Mouse (Mus musculus) frontal cortex, postnatal 10 days (tissue): ENCODE data around the gene Ncor1.
A peak's percentile ranks its signal among the peaks of the same experiment; 100 is the strongest.
"Not testable (repeated sequence)": the region's sequence is repeated elsewhere in the genome, so short reads cannot be mapped to it uniquely, and the experiment has no call there.

ENCODE experiments used
- DNase-seq, 2 experiments: peaks; one replicate each; pipeline ENCODE4 v3.0.0; 2022; ENCODE audit warnings: low spot score in 2 of 2, mixed read lengths in 1 of 2

Ncor1 gene

DNA sequence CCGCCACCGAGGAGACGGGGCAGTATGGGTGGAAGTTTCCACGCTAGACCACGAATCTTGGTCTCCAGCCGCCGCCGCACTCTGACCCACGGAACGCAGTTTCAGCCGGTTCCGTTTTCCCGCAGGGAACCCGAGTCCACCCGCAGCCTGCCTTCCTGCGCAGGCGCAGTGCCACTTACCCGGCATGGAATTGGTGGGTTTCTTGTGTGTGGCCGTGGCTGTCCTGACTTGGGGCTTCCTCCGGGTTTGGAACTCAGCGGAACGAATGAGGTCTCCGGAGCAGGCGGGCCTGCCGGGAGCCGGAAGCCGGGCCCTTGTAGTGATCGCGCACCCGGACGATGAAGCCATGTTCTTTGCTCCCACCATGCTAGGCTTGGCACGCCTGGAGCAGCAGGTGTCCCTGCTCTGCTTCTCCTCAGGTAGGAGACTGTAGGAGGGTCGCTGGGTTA lies at the start of gene Ncor1, which contains the start of gene Pigl:
Gene Ncor1, minus strand, starts transcription at position 266 of the 449 bp plus-strand sequence.
Gene Pigl, plus strand, starts transcription at position 185 of the 449 bp plus-strand sequence.
- DNase-seq: peak; percentile 84 to 87

DNA sequence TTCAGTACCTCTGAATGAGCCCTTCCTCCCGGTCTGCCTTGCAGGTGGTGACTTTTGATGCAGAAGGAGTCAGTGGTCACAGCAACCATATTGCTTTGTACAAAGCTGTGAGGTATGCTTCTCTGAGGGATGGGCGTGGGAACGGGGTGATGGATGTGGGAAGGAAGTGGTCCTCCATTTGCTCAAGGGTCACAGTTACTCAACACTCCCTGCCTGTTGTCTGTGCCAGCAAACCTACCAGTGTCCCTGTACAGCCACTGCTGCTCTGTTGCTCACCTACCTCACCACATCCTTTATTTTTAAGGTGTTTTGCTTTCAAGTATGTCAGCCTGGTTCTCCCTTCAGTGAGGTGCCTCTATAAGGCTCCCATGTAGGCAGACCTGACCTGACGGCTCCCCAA lies 49.3 kb upstream of the Ncor1 start:
- DNase-seq: no peak

DNA sequence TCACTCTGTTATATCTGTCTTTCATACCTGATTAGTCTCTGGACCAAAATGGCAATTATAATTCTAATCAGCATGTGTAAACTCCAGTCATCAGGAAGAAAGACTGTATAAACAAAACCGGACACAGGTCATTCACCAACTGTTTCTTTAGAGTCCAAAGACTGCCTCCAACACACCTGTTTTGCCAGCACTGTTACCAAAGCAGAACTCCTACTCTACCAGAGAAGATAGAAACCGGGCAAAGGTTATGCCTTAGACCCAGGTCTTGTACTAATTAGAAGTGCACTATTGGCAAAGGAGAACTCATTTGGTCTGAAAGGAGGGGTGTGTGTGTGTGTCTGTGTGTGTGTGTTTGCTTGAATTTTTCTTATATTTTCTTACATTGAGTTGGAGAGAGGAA lies 42.2 kb upstream of the Ncor1 start:
- no peak for DNase-seq

DNA sequence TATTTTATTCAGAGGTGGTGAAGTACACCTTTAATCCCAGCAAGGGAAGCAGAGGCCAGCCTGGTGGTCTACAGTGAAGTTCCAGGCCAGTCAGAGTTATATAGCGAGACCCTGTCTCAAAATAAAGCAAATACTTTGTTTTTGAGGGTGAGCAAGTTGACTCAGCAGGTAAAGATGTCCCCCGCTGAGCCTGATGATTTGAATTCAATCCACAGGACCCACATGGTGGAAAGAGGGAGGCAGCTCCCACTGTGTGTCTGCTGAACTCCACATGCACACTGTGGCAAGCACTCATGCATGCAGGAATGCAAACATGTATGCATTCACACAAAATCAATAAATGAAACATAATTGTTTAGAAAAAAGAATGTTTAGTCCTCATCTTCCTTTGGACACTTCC lies 40.5 kb upstream of the Ncor1 start:
- DNase-seq: no peak

DNA sequence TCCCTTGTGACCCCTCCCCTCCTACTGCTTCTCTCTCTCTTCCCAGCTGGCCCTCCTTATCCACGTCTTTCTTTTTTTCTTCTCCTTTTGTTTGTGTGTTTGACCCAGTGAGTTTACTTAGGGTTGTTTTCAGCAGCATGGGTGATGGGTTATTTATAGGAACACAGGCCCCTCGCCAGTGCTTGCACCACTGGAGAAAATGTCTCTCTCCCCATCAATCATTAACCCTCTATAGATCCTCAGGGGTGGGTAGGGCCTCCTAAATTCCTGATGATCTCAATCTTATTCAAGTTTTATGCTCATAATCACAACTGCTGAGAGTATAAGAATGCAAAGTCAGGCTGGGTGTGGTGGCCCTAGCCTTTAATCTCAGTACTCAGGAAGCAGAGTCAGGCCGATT lies 38.8 kb upstream of the Ncor1 start:
- no peak for DNase-seq

DNA sequence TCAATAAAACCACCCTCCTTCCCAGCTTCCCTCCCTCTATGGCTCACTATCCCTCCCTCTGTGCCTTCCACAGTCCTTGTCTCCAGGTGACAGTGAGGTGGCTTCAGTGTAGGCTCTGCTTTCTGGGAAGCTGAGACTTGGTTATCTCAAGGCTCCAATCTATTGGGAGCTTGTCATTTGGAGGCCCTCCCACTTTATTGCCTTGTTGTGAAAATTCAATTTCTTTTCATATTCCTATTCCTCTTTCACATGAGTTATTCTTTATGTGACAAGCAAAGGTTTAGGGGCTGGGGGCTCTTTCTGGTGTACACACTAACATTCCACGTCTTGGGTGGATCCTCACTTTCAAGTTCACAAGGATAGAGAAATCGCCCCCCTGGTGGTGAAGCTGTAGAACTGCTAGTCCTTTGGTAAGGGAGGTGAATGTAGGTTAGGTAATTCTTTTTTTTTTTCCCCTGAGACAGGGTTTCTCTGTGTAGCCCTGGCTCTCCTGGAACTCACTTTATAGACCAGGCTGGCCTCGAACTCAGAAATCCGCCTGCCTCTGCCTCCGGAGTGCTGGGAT lies 37.9 kb upstream of the Ncor1 start:
- DNase-seq: no peak

DNA sequence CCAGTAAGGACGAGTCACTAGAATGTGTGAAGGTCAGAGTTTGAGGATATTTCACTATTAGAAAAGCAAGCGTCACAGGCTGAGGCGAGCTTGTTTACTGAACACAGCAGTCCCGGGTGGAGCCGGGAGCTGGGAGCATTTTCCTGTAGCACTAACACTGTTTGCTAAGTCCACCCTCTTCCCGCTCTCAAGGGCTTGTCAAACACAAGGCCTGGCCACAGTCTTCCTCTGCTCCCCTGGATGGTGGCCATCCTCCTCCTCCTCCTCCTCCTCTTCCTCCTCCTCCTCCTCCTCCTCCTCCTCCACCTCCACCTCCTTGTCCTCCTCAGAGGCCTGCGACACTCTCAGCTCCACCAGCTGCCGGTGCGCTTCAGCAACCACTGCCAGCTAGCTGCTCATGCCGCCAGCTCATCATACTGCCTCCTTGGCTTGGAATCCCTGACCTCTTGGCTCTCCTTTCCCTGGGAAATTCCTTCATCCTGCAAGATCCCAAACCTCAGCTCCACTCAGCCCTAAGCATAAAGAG lies 37.0 kb upstream of the Ncor1 start:
- no peak for DNase-seq

DNA sequence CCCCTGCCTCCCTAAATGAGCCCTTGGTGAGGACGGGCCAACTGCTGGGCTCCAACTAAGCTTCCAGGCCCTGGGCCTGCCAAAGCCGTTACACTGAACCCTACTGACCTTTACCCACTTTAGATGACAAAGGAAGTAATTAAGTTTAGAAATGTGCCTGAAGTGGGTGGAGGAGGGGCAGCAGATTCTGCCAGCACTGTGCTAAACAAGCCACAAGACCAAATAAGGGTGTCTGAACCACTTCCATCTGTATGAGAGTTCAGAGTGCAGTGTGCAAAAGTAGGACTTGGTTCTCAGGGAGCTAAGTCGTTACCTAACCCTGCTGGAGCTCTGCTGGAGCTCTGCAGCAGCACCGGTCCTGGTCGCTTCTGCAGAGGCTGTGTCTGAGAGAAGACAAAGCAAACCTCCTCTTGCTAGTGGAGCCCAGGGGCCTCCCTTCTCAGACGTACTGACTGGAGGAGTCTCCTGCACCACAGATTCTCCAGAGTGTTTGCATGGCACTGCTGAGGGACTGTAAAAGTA lies 36.5 kb upstream of the Ncor1 start:
- DNase-seq: peak; percentile 13 to 24

DNA sequence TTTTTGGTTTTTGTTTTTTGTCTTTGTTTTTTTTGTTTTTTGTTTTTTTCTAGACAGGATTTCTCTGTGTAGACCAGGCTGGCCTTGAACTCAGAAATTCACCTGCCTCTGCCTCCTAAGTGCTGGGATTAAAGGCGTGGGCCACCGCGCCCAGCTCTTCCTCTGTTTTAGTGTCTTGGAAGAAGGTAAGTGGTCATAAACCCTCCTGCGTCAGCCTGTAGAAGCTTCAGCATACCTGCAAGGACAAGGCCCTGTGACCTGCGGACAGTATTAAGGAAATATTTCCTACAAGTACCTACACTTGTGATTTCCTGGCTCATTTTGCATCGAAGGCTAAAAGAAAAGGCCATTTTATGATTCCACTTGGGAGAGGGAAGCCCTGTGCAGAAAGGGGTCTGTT lies 35.4 kb upstream of the Ncor1 start:
- no peak for DNase-seq

DNA sequence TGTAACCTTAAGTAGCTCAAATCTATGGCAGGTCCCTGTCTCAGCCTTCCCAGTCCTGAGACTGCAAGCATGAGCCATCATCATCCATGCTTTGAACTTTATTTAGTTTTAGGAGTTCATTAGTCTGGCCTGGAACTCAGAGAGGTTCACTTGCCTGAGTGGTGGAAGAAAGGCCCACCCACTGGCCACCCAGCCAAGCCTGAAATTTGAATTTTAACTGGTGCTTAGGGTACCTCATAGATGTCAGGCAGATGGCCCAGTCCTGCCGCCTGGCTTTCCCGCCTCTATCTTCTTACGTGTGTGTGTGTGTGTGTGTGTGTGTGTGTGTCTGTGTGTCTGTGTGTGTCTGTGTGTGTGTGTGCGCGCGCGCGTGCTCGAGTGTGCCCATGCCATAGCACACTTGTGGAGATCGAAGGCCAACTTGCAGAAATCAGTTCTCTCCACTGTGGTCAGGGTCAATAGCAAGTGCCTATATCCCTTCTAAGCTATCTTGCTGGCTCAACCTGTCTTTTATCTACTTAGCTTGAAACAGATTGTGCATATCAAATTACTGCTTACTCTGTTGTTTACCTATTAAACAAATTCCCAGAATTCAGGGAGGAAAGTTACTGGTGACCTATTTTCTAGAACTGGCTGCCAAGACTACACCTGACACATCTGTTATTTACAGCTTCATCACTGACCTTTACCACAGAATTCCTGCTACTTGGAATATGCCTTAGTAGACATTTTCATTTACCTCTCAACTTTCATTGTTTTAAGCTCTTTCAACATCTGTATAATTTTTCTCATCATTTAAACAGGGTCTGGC lies 29.4 kb upstream of the Ncor1 start:
- no peak for DNase-seq

DNA sequence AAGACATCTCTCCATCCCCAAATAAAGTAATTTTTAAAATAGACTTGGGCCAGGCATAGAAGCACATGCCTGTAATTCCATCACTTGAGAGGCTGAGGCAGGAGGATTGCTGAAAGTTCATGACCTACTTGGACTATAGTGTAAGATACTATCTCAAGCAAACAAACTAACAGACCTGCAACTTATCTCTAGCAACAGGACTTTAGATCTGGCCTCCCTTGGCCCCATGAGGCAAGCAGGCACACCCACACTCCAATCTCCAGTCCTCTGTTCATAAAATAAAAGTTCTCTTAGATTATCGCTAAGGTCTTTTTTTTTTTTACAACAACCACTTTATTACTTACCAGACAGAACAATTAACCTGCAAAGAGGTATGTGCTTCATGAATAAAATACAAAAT lies 28.6 kb upstream of the Ncor1 start:
- DNase-seq: no peak

DNA sequence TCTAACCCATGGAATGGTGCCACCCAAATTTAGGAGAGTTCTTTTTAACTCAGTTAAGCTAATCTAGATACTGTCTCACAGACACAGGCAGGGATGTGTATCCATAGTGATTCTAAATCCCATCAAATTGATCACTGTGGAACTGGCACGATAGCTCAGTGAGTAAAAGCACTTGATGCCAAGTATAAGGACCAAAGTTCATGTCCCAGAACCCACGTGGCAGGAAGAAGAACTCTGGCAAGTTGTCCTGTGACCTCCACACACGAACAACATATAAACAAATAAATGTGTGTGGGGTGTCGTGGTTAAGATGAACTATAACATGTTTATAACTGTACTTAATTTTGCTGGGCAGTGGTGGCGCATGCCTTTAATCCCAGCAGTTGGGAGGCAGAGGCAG lies 21.2 kb upstream of the Ncor1 start:
- DNase-seq: no peak

DNA sequence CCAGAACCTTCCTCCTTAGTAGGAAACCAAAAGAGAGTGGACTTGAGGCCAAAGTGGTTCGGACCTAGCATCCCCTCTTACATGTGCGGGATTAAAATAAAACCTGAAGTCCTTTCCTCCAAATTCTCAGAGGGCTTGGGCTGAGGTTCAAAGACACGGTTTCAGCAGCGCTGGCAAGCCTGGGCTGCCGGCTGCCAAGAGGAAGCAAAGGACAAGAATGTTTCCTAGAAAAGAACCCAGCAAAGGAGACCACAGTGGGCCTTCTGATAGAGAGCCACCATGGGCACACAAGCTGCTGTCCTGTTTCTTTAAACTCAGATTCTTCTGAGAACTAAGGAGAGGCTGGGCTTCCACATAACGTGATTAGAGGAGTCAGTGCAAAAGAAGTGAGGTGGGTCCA lies 20.6 kb upstream of the Ncor1 start:
- no peak for DNase-seq

DNA sequence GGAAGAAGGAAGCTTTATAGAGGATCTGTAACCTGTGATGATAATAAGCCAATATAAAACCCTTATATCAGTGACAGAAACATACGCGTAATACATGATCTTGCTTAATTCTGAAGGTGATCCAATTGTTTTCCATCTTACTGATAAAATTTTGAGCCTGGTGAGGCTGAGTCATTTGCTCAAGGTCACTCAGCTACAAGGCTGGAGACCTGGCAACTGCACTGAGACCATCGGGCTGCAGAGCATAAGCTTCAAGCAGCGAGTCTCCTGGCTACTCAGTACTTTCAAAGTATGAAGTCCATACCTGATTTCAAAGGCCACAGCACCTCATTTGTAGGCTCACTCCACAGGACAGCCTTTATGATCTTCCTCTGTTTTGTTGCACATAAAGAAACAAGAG lies 17.8 kb upstream of the Ncor1 start:
- DNase-seq: no peak

DNA sequence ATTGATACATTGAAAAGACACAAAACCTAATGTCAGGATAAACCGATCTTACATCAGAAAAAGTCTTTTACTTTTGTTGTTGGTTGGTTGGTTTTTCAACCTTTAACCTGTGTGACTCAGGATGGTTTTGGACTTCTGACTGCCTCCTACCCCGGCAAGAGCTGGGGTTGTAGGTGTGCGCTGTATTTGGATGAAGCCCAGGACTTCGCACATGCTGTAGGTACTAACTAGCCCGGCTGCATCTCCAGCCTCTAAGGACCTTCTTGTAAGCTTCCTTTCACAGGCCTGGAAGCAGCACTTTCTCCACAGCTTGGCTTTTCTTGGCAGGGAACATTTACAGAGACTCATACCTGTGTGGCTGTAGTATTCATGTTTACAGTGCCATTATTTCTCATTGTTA lies 15.2 kb upstream of the Ncor1 start:
- DNase-seq: no peak

DNA sequence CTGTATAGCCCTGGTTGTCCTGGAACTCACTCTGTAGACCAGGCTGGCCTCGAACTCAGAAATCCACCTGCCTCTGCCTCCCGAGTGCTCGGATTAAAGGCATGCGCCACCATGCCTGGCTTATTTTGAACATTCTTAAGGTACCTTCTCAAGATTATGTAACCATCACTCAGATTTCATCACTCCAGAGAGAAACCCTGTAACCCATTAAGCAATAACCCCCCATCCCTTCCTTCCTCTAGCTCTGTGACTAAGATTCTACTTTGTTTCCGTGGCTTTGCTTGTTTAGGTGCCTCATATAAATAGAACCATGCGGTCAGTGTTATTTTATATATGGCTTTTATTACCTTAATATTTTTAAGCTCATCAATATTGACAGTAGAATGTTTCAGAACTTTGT lies 12.1 kb upstream of the Ncor1 start:
- no peak for DNase-seq

DNA sequence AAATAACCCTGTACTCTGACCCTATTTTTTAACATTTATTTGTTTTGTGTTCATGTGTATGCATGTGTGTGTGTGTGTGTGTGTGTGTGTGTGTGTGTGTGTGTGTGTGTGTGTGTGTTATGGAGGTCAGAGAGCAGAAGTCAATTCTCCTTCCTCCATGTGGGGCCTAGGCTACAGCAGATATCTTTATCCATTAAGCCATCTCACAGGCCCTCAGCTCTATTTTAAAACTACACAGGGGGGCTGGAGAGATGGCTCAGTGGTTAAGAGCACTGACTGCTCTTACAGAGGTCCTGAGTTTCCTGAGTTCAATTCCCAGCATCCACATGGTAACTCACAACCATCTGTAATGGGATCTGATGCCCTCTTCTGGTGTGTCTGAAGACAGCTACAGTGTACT lies 8.9 kb upstream of the Ncor1 start:
- DNase-seq: not testable (repeated sequence)

DNA sequence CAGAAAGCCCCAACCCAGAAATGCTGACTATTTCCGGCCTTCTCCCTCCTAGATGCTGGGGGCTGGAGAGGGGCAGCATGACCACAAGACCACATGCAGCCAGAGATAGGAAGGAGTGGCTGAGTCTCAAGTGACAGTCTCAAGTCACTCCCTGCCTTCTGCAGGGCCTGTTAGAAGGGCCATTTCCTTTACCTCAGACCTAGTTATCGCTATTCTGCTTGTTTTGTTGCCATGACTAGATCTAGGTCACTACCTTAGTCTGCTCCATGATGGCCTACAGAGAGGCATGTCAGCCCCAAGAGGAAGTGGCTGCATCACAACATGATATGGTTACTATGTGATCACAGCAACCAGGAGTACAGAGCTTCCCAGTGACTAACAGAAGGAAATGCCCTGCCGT lies 8.2 kb upstream of the Ncor1 start:
- DNase-seq: no peak

DNA sequence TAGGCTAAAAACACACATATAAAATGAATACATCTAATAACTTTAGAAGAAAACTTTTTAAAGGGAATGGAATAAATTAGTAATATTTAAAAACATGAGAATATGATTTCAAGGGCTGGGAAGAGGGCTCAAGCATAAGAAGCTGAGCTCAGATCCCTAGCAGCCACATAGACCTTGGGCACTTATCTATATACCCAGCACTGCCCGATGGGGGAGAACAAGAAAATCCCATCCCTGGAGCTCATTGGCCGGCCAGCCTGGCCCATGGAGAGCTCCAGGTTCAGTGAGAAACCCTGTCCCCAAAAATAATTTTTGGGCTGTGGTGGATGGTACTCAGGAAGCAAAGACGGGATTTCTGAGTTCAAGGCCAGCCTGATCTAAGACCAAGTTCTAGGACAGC lies 7.5 kb upstream of the Ncor1 start:
- DNase-seq: no peak

DNA sequence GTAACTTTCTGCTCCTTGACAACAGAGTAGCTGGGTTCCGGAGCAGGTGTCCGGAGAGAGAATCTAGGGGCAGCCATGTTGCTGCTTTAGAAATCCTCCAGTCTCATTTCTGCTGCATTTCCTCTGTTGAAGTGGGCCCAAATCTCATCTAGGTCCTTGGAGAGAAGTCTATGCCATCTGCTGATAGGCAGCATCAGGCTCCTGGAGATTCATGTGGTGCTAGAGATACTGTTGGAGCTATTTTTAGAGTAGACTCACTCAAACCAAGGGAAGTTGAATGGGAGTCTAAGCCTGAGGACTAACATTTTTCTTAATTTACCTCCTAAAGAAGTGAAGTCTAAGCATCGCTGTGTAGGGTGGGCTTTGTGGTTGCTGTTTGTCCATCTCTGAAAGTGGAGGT lies 6.4 kb upstream of the Ncor1 start:
- DNase-seq: no peak

DNA sequence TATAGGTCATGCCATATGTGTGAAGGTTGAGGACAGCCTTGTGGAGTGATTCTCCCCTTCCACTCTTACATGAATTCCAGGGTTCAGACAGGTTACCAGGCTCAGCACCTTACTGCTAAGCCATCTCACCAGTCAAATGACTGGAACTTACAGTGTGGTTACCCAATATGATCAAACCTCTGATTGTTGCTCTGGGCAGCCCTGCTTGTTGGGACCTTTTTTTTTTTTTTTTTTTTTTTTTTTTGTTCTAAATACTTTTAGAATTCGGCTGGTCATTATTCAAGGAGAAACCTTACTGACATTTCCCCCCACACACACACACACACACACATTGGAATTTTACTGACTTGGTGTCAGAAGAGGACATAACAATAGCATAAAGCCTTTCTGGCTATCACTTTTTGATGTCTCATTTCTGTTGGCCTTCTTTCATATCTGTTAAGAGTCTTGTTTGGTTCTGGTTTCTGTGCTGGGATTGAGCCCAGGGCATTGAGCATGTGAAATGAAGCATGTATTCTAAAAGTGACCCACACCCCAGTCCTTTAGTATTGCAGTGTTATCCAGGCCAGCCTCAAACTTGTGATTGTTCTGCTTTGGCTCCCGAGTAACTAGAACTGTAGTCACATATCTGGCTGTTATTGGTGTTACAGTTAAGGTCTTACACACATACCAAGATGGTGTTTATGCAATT lies 5.0 kb upstream of the Ncor1 start:
- DNase-seq: no peak

DNA sequence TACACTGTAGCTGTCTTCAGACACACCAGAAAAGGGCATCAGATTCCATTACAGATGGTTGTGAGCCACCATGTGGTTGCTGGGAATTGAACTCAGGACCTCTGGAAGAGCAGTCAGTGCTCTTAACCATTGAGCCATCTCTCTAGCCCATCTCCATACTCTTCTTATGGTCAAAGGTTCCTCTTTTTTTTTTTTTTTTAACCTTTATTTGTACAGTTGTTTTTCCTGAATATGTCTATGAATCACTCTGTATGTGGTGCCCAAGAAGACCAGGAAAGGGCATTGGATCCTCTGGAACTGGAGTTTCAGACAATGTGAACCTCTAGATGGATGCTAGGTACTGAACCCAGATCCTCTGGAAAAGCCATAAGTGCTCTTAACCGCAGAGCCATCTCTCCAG lies 4.2 kb upstream of the Ncor1 start:
- not testable (repeated sequence) for DNase-seq
